Mouse (Mus musculus): ENCODE measurements around the gene Rnf150.

Rnf150 gene

DNA sequence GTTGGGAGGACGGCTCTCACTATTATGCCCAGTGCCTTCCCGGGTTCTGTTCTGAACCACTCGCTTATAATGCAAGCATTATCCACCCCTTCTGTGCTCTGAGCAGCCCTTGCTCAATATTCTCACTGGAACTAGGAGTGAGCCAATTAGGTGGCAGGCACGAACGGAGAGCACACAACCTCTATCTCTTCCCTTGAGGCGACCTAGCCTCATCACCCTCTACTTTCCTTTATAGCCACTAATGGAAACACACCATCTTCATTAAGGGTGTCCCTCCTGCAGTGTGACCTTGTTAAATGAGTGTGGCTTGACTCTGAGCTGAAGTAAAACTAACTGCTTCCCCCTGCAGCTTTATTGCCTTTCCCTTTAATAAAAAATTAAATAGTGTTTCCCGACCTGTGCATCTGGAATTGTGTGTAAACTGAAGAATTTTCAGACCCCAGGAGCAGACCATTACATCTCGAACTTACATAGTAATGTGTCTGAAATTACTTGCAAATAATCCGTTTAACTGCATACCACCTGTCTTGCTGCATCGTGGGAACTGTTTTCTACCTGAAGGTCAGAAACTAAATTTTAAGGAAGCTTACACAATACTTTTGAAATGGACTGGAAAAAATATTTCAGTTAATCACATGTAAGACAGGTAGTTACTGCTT, 26.0 kb downstream of the Rnf150 start:
- no peak for DNase-seq

DNA sequence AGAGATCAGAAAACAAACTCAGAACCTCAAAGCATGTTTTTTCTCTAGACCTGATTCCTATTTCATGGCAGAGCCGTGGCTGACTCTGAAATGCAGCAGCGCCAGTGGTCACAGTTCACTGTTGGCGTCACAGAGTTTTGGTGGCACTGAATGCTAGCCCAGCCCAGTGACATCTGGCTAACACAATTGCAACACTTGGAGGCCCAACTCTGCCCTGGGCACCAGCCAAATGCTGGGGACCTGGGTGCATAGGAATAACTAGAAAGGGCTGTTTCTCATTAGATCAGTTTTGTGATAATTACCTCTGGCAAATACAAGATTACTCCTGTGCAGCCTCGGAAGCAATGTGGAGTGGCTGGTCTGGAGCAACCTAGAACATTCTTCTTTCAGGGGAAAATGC, 31.9 kb downstream of the Rnf150 start:
- no peak for DNase-seq

- no peak for DNase-seq
Observed at GRCm38 (mm10) chr8:82896796-82897195, 33.6 kb downstream of the Rnf150 start.

- peak; percentile 40 for DNase-seq
Observed at GRCm38 (mm10) chr8:82897628-82898458, 34.7 kb downstream of the Rnf150 start.

GRCm38 (mm10) chr8:82898459-82898841, 35.3 kb downstream of the Rnf150 start:
- no peak for DNase-seq

GRCm38 (mm10) chr8:82900958-82901357, 37.8 kb downstream of the Rnf150 start:
- DNase-seq: no peak

DNA sequence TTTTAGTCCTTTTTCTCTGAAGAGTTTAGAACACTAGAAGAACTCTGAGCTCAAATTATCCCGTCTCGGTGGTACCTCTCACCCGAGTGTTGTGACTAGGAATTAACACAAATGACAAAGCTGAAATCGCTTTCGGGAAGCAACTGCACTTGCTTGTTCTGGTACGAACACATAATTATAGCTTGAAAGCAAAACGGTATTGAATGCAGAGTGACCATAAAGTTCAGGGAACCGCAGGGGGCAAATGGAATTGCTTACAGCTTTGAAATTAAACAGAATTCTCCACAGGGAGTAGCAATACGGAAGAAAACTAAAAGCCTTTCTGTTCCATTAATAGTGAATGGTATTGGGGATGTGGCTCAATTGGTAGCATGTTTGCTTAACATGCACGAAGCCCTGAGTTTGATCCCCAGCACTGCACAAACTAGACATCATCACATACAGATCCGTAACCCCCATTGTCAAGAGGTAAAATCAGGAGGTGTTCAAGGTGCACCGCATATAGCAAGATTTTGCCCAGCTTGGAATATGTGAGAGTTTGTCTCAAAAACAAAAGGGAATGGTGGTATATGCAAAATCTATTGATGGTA, 38.5 kb downstream of the Rnf150 start:
- no peak for DNase-seq

- DNase-seq: no peak
Observed at GRCm38 (mm10) chr8:82903497-82903896, 40.3 kb downstream of the Rnf150 start.

GRCm38 (mm10) chr8:82907271-82907670, 44.1 kb downstream of the Rnf150 start:
- DNase-seq: no peak

DNA sequence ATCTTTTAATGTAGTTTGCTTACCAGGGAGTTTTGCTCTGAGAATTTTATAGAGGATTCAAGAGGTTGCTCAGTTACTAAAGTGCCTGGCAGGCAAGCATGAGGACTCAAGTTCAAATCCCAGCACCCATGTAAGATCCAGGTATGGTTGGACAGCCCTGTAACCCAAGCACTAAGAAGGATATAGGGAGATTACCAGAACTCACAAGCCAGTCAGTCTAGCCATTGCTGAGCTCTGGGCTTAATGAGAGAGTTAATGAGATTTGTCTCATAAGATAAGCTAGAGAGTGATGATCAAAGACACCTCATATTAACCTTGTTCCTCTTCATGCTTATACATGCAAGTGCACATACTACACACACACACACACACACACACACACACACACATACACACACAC, 48.3 kb downstream of the Rnf150 start:
- DNase-seq: no peak

DNA sequence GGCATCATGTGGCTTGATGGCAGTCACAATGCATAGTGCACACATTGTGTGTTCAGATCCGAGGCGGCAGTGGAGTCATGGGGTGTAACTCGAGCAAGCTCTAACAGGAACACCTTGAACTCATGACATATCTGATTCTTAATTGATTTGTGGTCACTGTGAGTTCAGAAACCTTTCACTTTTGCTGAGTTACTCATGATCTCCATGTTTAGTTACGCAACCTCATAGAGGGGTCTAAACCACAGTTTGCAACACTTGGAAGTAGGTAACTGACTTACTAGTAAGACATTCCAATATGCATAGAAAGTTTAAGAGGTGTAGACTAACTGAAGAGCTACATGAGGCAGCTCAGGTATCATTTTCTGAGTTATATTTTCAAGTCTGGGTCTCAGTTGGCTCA, 49.1 kb downstream of the Rnf150 start:
- no peak for DNase-seq

GRCm38 (mm10) chr8:82914543-82914942, 51.4 kb downstream of the Rnf150 start:
- no peak for DNase-seq

DNA sequence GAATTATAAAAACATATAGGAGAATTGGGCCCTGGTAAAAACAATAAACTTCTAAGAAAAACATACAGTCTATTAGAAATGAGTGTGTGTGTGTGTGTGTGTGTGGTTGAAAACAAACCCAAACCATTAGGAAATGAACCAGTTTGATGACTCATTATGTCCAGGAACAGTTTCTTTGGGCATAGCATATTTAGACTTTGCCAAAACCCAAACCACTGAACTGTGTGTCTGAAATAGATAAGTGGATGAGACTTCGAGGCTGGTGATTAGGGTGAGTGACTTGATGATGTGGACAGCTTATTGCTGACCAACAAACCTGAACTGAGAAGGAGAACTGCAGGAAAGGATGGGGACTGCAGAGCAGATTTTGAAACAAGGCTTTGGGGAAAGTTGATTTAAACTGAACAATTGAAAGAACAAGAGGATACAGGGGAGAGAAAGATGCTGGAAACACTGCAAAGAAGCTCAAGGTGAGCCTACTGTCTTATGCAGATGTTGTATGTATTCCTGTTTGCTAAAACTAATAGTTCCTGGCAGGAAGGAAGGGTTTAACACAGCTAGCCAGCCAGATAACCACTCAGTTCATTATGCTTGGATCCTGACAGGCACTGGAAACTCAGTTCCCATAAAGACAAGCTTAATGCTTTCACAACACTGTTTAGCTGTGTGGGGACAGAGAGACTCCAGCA, 53.8 kb downstream of the Rnf150 start:
- DNase-seq: no peak

DNA sequence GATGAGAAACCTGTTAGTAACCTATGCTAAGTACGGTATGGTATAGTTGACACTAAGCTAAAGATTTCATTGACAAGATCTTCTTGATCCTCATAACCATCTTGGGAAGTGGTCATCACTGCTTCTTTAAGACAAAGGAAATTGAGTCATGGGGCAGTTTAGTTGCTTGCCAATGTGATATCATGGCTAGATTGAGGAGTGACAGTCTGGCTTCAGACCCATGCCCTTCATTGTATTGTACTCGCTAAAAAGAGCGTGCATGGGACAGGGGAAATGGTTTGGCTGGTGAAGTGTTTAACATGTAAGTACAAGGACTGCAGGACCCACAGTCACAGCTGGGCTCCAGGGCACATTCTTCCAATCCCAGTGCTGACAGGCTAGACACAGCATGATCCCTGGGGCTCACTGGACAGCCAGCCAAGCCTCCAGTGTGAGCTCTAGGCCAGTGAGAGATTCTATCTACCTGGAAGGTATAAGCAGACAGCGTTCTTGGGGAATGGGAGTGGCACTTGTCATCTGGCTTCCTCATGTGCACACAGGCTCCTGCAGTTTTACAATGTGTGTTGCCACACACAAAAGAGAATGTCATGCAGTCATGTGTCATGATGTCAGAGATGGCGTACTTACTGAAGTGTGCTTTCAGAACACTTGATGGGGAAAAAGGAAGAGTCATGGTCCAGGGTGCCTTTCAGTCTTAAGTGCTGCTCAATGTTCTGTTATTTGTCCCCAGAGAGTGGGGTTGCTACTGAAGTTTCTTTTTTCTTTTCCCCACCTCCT, 54.6 kb downstream of the Rnf150 start:
- no peak for DNase-seq

- no peak for DNase-seq
Observed at GRCm38 (mm10) chr8:82919676-82920075, 56.5 kb downstream of the Rnf150 start.

DNA sequence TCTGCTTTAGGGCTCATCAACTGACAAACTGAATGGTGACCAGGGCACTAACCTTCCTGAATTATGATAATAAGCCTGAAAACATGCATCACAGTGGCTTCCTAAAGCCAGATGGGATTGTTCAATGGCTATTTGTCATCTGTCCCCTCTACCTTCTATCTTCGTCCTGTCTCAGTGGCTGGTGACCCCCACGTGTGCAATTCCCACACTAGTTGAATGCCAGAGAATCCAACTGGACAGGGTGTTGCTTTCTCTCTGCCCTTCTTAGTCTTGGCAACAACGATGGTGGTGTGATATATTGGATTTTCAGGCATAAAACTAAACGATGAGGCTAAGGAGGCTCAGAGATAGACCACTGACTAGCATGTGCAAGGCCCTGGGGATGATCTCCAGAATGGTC, 57.0 kb downstream of the Rnf150 start:
- no peak for DNase-seq

GRCm38 (mm10) chr8:82925286-82925685, 62.1 kb downstream of the Rnf150 start:
- DNase-seq: no peak

DNA sequence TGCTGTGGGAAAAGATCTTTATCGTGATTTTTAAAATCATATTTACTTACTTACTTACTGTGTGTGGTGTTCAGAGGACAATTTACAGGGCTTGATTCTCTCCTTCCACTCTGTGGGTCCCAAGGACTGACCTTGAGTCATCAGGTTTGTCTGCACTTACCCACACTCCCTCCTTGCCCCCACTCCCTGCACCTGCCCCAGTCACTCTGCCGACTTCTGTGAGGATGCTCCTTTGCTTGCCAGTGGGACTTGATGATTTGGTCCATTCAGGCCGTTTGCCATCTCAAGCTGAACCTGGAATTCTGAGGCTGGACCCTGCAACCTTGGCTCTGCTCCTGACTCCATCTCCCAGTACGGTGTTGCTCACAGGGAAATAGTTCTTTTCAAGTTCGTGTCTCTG, 63.4 kb downstream of the Rnf150 start:
- no peak for DNase-seq

- DNase-seq: no peak
Observed at GRCm38 (mm10) chr8:82931554-82931953, 68.4 kb downstream of the Rnf150 start.

GRCm38 (mm10) chr8:82936162-82936561, 73.0 kb downstream of the Rnf150 start:
- DNase-seq: no peak

DNA sequence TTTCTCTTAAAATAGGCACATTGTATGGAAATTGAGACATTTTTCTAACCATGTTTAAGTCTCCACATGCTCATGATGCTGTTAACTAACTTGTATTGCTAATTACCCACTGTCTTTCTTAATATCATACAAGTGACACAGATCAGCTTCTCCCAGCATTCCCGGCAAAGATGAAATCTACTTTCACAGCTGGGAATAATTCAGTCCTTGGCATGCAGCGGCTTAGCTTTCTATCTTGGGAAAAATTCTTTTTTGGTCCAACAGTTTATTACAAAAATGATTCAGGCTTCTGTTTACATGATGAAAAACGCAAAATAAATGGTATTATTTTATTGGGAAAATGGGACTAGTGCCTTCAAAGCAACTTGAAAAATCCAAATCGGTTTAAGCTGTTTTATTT, 73.7 kb downstream of the Rnf150 start:
- no peak for DNase-seq

DNA sequence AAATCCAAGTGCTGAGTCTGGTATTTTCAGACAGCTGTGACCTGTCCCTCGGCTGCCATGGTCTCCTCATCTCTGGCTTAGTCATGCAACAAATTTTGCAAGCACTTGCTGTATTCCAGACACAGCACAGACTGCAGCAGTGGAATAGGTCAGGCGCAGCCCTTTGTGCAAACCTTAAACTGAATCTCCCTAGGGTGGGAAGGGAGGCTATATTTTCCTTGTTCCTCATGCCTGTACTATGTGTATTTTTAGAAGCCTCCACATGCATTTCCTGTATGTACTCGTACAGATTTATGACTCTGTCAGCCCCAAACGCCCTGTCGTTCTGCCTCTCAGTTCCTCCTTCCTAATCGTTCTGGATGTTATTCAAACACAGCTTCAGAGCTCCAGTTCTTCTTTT, 76.8 kb downstream of the Rnf150 start:
- DNase-seq: peak; percentile 55

Measured in lung, postnatal 36 days (tissue).